Mouse (Mus musculus): ENCODE data around the gene Serpinb2. TPM values are rescaled to one million over a fixed set of nuclear protein-coding genes. Genes with fewer than 3 reads are reported as not detected.
A peak's percentile ranks its signal among the peaks of the same experiment; 100 is the strongest.

Gene Serpinb2
- polyA plus RNA-seq, 1 experiment from 2014 or later, result not detected

DNA sequence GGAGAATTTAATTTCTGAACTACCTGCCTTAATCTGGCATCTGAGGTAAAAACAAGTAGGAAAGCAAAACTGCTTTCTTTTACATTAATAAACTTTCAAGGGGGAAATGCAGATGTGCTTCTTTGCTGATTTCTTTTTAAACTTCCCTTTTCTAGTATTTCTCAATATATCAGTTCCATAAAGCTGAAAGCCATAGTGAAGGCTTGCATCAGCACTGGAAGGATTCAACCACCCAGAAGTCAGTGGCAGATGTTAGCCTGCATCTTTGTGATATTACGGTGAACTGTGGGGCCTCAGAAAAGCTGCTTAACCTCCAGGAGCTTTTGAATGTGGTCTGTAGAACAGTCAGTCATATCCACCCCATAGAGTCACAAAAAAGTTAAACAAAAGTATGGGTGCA is 2.3 kb downstream of the Serpinb2 start:
- ATAC-seq (ENCODE audit: low FRiP score) (no peak), DNase-seq (ENCODE audit: low spot score) (no peak)
- H3K4me2 ChIP-seq (replicated peaks), result no peak overlapping the region
- H3K4me3 ChIP-seq (replicated peaks; ENCODE audit: low read length), result no peak overlapping the region
- H3K36me3 ChIP-seq (replicated peaks; ENCODE audit: control insufficient read depth, insufficient read depth), result no peaks in the 10 kb centered on the region
- H3K4me1 ChIP-seq (replicated peaks; ENCODE audit: control insufficient read depth, insufficient read depth, low read length), result no peaks in the 10 kb centered on the region
- 91% methylated on average over 1 of the region's 1 CpGs for WGBS
- H3K27ac ChIP-seq, result no peak overlapping the region
- no peaks in the 10 kb centered on the region for H3K9me3 ChIP-seq (ENCODE audit: control insufficient read depth, low read length)
- H3K27me3 ChIP-seq (ENCODE audit: control insufficient read depth, insufficient read depth, low read length), result no peaks in the 10 kb centered on the region
- H3K9ac ChIP-seq, result no peak overlapping the region

GRCm38 (mm10) chr1:107515839-107516498 is 4.7 kb downstream of the Serpinb2 start:
- Histone ChIP-seq H3K27ac (no peak overlapping the region), H3K36me3 (replicated peaks; ENCODE audit: control insufficient read depth, insufficient read depth) (no peaks in the 10 kb centered on the region), H3K4me1 (replicated peaks; ENCODE audit: control insufficient read depth, insufficient read depth, low read length) (no peaks in the 10 kb centered on the region), H3K27me3 (ENCODE audit: control insufficient read depth, insufficient read depth, low read length) (no peaks in the 10 kb centered on the region), H3K4me3 (replicated peaks; ENCODE audit: low read length) (no peak overlapping the region), H3K9ac (no peak overlapping the region), H3K9me3 (ENCODE audit: control insufficient read depth, low read length) (no peaks in the 10 kb centered on the region), H3K4me2 (replicated peaks) (no peak overlapping the region)
- ATAC-seq (ENCODE audit: low FRiP score) (no peak), DNase-seq (ENCODE audit: low spot score) (no peak)
- 78% methylated on average over 2 of the region's 2 CpGs for WGBS

- H3K4me1 ChIP-seq (replicated peaks; ENCODE audit: control insufficient read depth, insufficient read depth, low read length), result no peaks in the 10 kb centered on the region
Measured at GRCm38 (mm10) chr1:107525592-107525991, 14.4 kb downstream of the Serpinb2 start.

DNA sequence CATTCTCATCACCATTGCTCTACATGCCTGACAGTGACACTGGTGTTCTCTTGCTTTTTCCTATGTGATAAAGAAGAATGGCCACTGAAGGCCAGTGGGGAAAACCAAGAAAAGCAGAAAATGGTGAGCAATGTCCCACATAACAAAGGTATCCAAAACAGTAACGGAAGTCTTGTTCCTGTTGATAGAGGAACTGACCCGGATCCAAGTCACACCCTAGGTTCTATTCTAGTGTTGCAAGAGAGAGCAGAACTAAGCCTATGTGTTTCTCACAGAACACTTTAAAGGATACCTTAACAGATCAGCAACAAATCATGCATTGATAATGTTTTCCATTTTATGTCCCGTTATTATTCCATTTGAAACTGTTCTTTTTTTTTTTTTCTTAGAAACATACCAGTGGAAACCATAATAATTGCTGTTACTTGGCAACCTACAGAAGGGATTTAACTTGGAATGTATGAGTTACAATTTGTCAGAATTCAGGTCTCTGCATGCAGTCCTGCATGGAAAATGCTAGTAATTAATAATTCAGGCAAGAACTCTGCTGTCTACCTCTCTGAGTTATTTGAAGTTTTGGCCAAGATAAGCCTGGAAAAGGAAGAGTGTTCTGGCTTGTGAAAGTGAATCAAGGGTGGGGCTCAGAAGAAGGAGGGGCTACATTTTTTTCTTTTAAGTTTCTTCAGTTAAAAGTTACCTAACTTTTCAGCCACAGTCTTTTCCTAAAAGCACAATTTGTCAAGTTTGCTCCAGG is 17.3 kb downstream of the Serpinb2 start:
- Histone ChIP-seq H3K9ac (no peak overlapping the region), H3K4me2 (replicated peaks) (no peak overlapping the region), H3K4me1 (replicated peaks; ENCODE audit: control insufficient read depth, insufficient read depth, low read length) (no peaks in the 10 kb centered on the region), H3K27me3 (ENCODE audit: control insufficient read depth, insufficient read depth, low read length) (no peaks in the 10 kb centered on the region), H3K27ac (no peak overlapping the region), H3K9me3 (ENCODE audit: control insufficient read depth, low read length) (no peaks in the 10 kb centered on the region), H3K36me3 (replicated peaks; ENCODE audit: control insufficient read depth, insufficient read depth) (no peaks in the 10 kb centered on the region), H3K4me3 (replicated peaks; ENCODE audit: low read length) (no peak overlapping the region)
- DNase-seq (ENCODE audit: low spot score), result no peak
- 51% methylated on average over 3 of the region's 3 CpGs for WGBS
- no peak for ATAC-seq (ENCODE audit: low FRiP score)

More at GRCm38 (mm10) chr1:107525592-107525991, 14.4 kb downstream of the Serpinb2 start:
- Histone ChIP-seq H3K4me3 (replicated peaks; ENCODE audit: low read length) (no peak overlapping the region), H3K4me2 (replicated peaks) (no peak overlapping the region), H3K9ac (no peak overlapping the region), H3K27me3 (ENCODE audit: control insufficient read depth, insufficient read depth, low read length) (no peaks in the 10 kb centered on the region), H3K36me3 (replicated peaks; ENCODE audit: control insufficient read depth, insufficient read depth) (no peaks in the 10 kb centered on the region), H3K9me3 (ENCODE audit: control insufficient read depth, low read length) (no peaks in the 10 kb centered on the region), H3K27ac (no peak overlapping the region)
- DNase-seq (ENCODE audit: low spot score) (no peak), ATAC-seq (ENCODE audit: low FRiP score) (no peak)
- WGBS, result 86% methylated on average over 4 of the region's 4 CpGs

GRCm38 (mm10) chr1:107529365-107530052 is 18.3 kb downstream of the Serpinb2 start:
- H3K27me3 ChIP-seq (ENCODE audit: control insufficient read depth, insufficient read depth, low read length), result no peaks in the 10 kb centered on the region
- DNase-seq (ENCODE audit: low spot score) (no peak), ATAC-seq (ENCODE audit: low FRiP score) (no peak)
- no peak overlapping the region for H3K9ac ChIP-seq
- H3K27ac ChIP-seq, result no peak overlapping the region
- no peaks in the 10 kb centered on the region for H3K36me3 ChIP-seq (replicated peaks; ENCODE audit: control insufficient read depth, insufficient read depth)
- WGBS, result 26% methylated on average over 5 of the region's 5 CpGs
- no peak overlapping the region for H3K4me2 ChIP-seq (replicated peaks)
- H3K9me3 ChIP-seq (ENCODE audit: control insufficient read depth, low read length), result no peaks in the 10 kb centered on the region
- H3K4me3 ChIP-seq (replicated peaks; ENCODE audit: low read length), result no peak overlapping the region
- H3K4me1 ChIP-seq (replicated peaks; ENCODE audit: control insufficient read depth, insufficient read depth, low read length), result no peaks in the 10 kb centered on the region

DNA sequence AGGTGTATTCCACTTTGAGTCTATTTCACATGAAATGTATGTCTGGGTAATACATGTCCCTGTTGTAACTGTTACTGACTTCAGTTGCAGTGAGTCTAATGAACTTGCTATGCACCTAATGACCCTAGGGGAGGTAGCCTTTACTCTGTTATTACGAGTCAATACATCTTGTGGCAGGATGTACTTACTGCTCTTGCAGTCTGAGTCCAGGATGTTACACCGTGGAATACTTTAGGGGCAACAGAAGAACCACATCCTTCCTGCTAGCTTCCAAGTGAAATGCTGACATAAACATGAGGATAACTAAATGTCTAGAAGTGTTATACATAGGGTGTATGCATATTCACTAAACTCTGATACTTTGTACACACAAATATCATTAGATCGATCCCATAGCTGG is 22.5 kb downstream of the Serpinb2 start:
- Histone ChIP-seq H3K27me3 (ENCODE audit: control insufficient read depth, insufficient read depth, low read length) (no peaks in the 10 kb centered on the region), H3K27ac (no peak overlapping the region), H3K4me1 (replicated peaks; ENCODE audit: control insufficient read depth, insufficient read depth, low read length) (no peaks in the 10 kb centered on the region), H3K9me3 (ENCODE audit: control insufficient read depth, low read length) (no peaks in the 10 kb centered on the region), H3K4me2 (replicated peaks) (no peak overlapping the region), H3K36me3 (replicated peaks; ENCODE audit: control insufficient read depth, insufficient read depth) (no peaks in the 10 kb centered on the region), H3K9ac (no peak overlapping the region), H3K4me3 (replicated peaks; ENCODE audit: low read length) (no peak overlapping the region)
- DNase-seq (ENCODE audit: low spot score) (no peak), ATAC-seq (ENCODE audit: low FRiP score) (no peak)
- 87% methylated on average over 3 of the region's 3 CpGs for WGBS

GRCm38 (mm10) chr1:107537435-107537834 is 26.2 kb downstream of the Serpinb2 start:
- ATAC-seq (ENCODE audit: low FRiP score) (no peak), DNase-seq (ENCODE audit: low spot score) (no peak)
- Histone ChIP-seq H3K27me3 (ENCODE audit: control insufficient read depth, insufficient read depth, low read length) (no peaks in the 10 kb centered on the region), H3K9me3 (ENCODE audit: control insufficient read depth, low read length) (no peaks in the 10 kb centered on the region), H3K4me3 (replicated peaks; ENCODE audit: low read length) (no peak overlapping the region), H3K27ac (no peak overlapping the region), H3K36me3 (replicated peaks; ENCODE audit: control insufficient read depth, insufficient read depth) (no peaks in the 10 kb centered on the region), H3K9ac (no peak overlapping the region), H3K4me1 (replicated peaks; ENCODE audit: control insufficient read depth, insufficient read depth, low read length) (no peaks in the 10 kb centered on the region), H3K4me2 (replicated peaks) (no peak overlapping the region)
- 78% methylated on average over 1 of the region's 1 CpGs for WGBS

DNA sequence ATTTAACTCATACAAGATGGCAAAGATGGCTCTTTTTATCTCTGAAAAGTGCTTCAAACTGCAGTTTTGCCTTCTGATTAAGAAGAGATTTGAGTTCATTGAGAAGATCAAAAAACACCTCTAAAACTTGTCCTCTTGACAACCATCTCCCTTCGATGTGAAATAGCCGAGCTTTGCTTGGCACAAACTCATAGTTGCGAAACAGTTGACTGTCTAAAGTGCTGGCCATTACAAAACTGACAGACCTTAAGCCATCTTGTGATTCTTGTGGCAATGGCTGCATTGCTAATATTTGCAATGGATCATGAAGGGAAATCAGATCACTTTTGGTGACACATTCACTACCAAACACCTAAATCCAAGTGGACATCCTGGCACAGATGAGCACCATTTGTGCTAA is 48.3 kb downstream of the Serpinb2 start:
- DNase-seq (ENCODE audit: low spot score) (no peak), ATAC-seq (ENCODE audit: low FRiP score) (no peak)
- Histone ChIP-seq H3K4me1 (replicated peaks; ENCODE audit: control insufficient read depth, insufficient read depth, low read length) (no peaks in the 10 kb centered on the region), H3K4me3 (replicated peaks; ENCODE audit: low read length) (no peak overlapping the region), H3K9me3 (ENCODE audit: control insufficient read depth, low read length) (no peaks in the 10 kb centered on the region), H3K4me2 (replicated peaks) (no peak overlapping the region), H3K9ac (no peak overlapping the region), H3K36me3 (replicated peaks; ENCODE audit: control insufficient read depth, insufficient read depth) (no peaks in the 10 kb centered on the region), H3K27me3 (ENCODE audit: control insufficient read depth, insufficient read depth, low read length) (no peaks in the 10 kb centered on the region), H3K27ac (no peak overlapping the region)
- WGBS, result 96% methylated on average over 3 of the region's 3 CpGs

- Histone ChIP-seq H3K27me3 (ENCODE audit: control insufficient read depth, insufficient read depth, low read length) (no peaks in the 10 kb centered on the region), H3K9me3 (ENCODE audit: control insufficient read depth, low read length) (no peaks in the 10 kb centered on the region), H3K27ac (no peak overlapping the region), H3K4me1 (replicated peaks; ENCODE audit: control insufficient read depth, insufficient read depth, low read length) (no peaks in the 10 kb centered on the region), H3K4me3 (replicated peaks; ENCODE audit: low read length) (no peak overlapping the region), H3K36me3 (replicated peaks; ENCODE audit: control insufficient read depth, insufficient read depth) (no peaks in the 10 kb centered on the region), H3K4me2 (replicated peaks) (no peak overlapping the region), H3K9ac (no peak overlapping the region)
- no peak for ATAC-seq (ENCODE audit: low FRiP score)
- 47% methylated on average over 1 of the region's 1 CpGs for WGBS
- peak; percentile 27 for DNase-seq (ENCODE audit: low spot score)
Measured at GRCm38 (mm10) chr1:107562110-107562509, 50.9 kb downstream of the Serpinb2 start.
